Comparison of ENCODE assay signal across 23 mouse cellular contexts in the genomic region with DNA sequence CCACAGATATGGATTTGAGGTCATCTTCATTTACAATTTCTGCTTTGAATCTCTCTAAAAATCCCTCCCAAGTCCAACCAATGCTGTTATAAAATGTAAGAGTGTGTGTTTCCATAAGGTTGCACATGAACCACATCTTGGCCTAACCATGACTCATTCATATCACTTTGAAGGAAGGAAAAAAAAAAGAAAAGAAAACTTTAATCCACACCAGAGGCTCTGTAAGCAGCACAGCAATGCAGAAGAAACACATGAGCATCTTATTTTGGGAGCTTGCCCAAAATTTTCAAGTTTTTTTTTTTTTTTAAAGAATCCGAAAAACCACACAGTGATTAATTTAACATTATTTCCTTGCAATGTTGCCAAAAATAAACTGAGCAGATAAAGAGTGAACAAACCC.
"Had no signal": no experiment of that assay in that cellular context is flagged by ENCODE, and none has a peak within 500 bp of the region (broad histone marks: within the 10 kb centered on the region; RNA-seq: fewer than 3 reads in every experiment).

No protein-coding gene starts in this region.

- H3K36me3 ChIP-seq: limb, embryonic 15.5 days; lung, embryonic 15.5 days; midbrain, embryonic 15.5 days; stomach, embryonic 15.5 days had no signal

- H3K4me2 ChIP-seq: kidney, embryonic 15.5 days; limb, embryonic 12.5 days; limb, embryonic 15.5 days; liver, embryonic 11.5 days; lung, embryonic 15.5 days; midbrain, embryonic 11.5 days; midbrain, embryonic 15.5 days; neural tube, embryonic 13.5 days; stomach, embryonic 15.5 days had no signal

- H3K27me3 ChIP-seq: kidney, embryonic 15.5 days; limb, embryonic 12.5 days; limb, embryonic 15.5 days; lung, embryonic 15.5 days; midbrain, embryonic 15.5 days; neural tube, embryonic 13.5 days; stomach, embryonic 15.5 days had no signal

- H3K27ac ChIP-seq: kidney, embryonic 15.5 days; left cerebral cortex, adult 2 months; limb, embryonic 12.5 days; limb, embryonic 15.5 days; liver, embryonic 14.5 days; lung, embryonic 15.5 days; midbrain, embryonic 15.5 days; neural tube, embryonic 13.5 days; stomach, embryonic 15.5 days had no signal

- H3K9ac ChIP-seq: kidney, embryonic 15.5 days; limb, embryonic 12.5 days; limb, embryonic 15.5 days; liver, embryonic 14.5 days; liver, postnatal 0 days; lung, embryonic 15.5 days; midbrain, embryonic 15.5 days; neural tube, embryonic 13.5 days; stomach, embryonic 15.5 days had no signal

- ATAC-seq: midbrain, embryonic 15.5 days had no signal

- H3K4me3 ChIP-seq: kidney, embryonic 15.5 days; left cerebral cortex, adult 2 months; limb, embryonic 12.5 days; limb, embryonic 15.5 days; lung, embryonic 15.5 days; midbrain, embryonic 15.5 days; neural tube, embryonic 13.5 days; stomach, embryonic 15.5 days had no signal

- DNase-seq: kidney, adult 8-10 months; kidney, postnatal 10 days; kidney, postnatal 36 days; layer of hippocampus, postnatal 36 days; left cerebral cortex, postnatal 4 days; liver, postnatal 0 days; lung, postnatal 10 days; lung, postnatal 36 days; retina, postnatal 1 day; right cerebral cortex, postnatal 25 days; spleen, adult 18-20 months; thymus, postnatal 25 days had no signal

- H3K9me3 ChIP-seq: kidney, embryonic 15.5 days; limb, embryonic 12.5 days; limb, embryonic 15.5 days; lung, embryonic 15.5 days; midbrain, embryonic 15.5 days; neural tube, embryonic 13.5 days; stomach, embryonic 15.5 days had no signal

- H3K4me1 ChIP-seq: kidney, embryonic 15.5 days; limb, embryonic 12.5 days; limb, embryonic 15.5 days; lung, embryonic 15.5 days; midbrain, embryonic 15.5 days; neural tube, embryonic 13.5 days; stomach, embryonic 15.5 days had no signal
